Mouse (Mus musculus) kidney, embryonic 14.5 days (tissue): Measurements from ENCODE around the gene Acer1. TPM values are rescaled to one million over a fixed set of nuclear protein-coding genes. Genes with fewer than 3 reads are reported as not detected.

Experiments
- ATAC-seq: fragments of 200-750 bp; cut with Nextera tagmentation; 2 replicates; pipeline ENCODE4 v1.8.0; 2017; ENCODE audit warnings: moderate number of reproducible peaks, mild to moderate bottlenecking, moderate TSS enrichment, moderate library complexity; ENCODE audit not compliant: low FRiP score, low TSS enrichment
- H3K27ac ChIP-seq: fragments of 300-500 bp; sonication (generic); 2 replicates; pipeline ENCODE4 v1.5.1; 2014; ENCODE audit warnings: low read depth, mild to moderate bottlenecking, low read length, moderate library complexity, mixed read lengths
- H3K27me3 ChIP-seq: fragments of 300-500 bp; sonication (generic); 2 replicates; pipeline ENCODE4 v1.6.1; 2014; ENCODE audit warnings: mild to moderate bottlenecking, low read length; ENCODE audit not compliant: control insufficient read depth, insufficient read depth
- H3K36me3 ChIP-seq: fragments of 300-500 bp; sonication (generic); 2 replicates; pipeline ENCODE4 v1.6.1; 2014; ENCODE audit warnings: low read length, mixed read lengths; ENCODE audit not compliant: control insufficient read depth, insufficient read depth
- H3K4me1 ChIP-seq: fragments of 300-500 bp; sonication (generic); 2 replicates; pipeline ENCODE4 v1.6.1; 2014; ENCODE audit warnings: low read length, mixed read lengths; ENCODE audit not compliant: control insufficient read depth, insufficient read depth
- H3K4me2 ChIP-seq: fragments of 300-500 bp; sonication (generic); replicated peaks from 2 replicates; pipeline ENCODE4 v1.6.1; 2014; ENCODE audit warnings: low read depth, mild to moderate bottlenecking, low read length
- H3K4me3 ChIP-seq: fragments of 300-500 bp; sonication (generic); 2 replicates; pipeline ENCODE4 v1.5.1; 2014; ENCODE audit warnings: mild to moderate bottlenecking, low read length
- H3K9ac ChIP-seq: fragments of 300-500 bp; sonication (generic); 2 replicates; pipeline ENCODE4 v1.6.1; 2014; ENCODE audit warnings: low read depth, mild to moderate bottlenecking, low read length, moderate library complexity
- H3K9me3 ChIP-seq: fragments of 300-500 bp; sonication (generic); 2 replicates; pipeline ENCODE4 v1.6.1; 2016; ENCODE audit warnings: low read length; ENCODE audit not compliant: control insufficient read depth
- WGBS: fragments of 180-500 bp; shearing (Covaris S2); extraction: QIAGEN DNeasy Blood & Tissue Kit; methylation state at CpG from one replicate; pipeline ENCODE4 v1.1.7; 2014; 5-methylcytosine and 5-hydroxymethylcytosine counted together
- polyA plus RNA-seq: library from polyadenylated mRNA; unstranded; fragments of >200 nt; fragmentation: Nextera tagmentation; extraction: Ambion mirVana; gene quantifications from 2 replicates; pipeline ENCODE4 v1.2.1, GENCODE M21; 2014

Acer1 gene
- polyA plus RNA-seq, 1 experiment from 2014 or later: not detected

- Histone ChIP-seq H3K4me2 (no peak overlapping the region), H3K27ac (no peak overlapping the region), H3K36me3 (peaks cover 60% of the 10 kb centered on the region), H3K4me3 (no peak overlapping the region), H3K9me3 (no peaks in the 10 kb centered on the region), H3K4me1 (peaks cover 13% of the 10 kb centered on the region), H3K27me3 (no peaks in the 10 kb centered on the region), H3K9ac (no peak overlapping the region)
- WGBS: 86% methylated on average over 8 of the region's 8 CpGs
- no peak for ATAC-seq
Measured at GRCm38 (mm10) chr17:56995046-56995445, 13.1 kb upstream of the Acer1 start.

GRCm38 (mm10) chr17:56990966-56991365 is 9.0 kb upstream of the Acer1 start:
- peak overlapping the region; percentile 76 for H3K9ac ChIP-seq
- peak overlapping the region; percentile 74 for H3K4me2 ChIP-seq
- ATAC-seq: no peak
- no peaks in the 10 kb centered on the region for H3K27me3 ChIP-seq
- peaks cover 5% of the 10 kb centered on the region; the same call in 1 of the 2 replicates for H3K4me1 ChIP-seq
- 90% methylated on average over 2 of the region's 2 CpGs for WGBS
- peaks cover 39% of the 10 kb centered on the region for H3K36me3 ChIP-seq
- no peaks in the 10 kb centered on the region for H3K9me3 ChIP-seq
- H3K27ac ChIP-seq: no peak overlapping the region
- peak overlapping the region; percentile 83 for H3K4me3 ChIP-seq

GRCm38 (mm10) chr17:56990115-56990746 is 8.3 kb upstream of the Acer1 start, which contains the start of gene Clpp:
Gene Clpp, plus strand, starts transcription at chr17:56990305.
- peak within 1 kb of the TSS; percentile 71; the same call in 1 of the 2 replicates for H3K27ac ChIP-seq
- WGBS: under 1% methylated on average over 52 of the region's 52 CpGs

GRCm38 (mm10) chr17:56989467-56990114 is 7.7 kb upstream of the Acer1 start:
- Histone ChIP-seq H3K4me1 (peaks cover 5% of the 10 kb centered on the region; the same call in 1 of the 2 replicates), H3K4me2 (peak overlapping the region; percentile 74), H3K27ac (peak overlapping the region; percentile 71; the same call in 1 of the 2 replicates), H3K27me3 (no peaks in the 10 kb centered on the region), H3K4me3 (peak overlapping the region; percentile 83), H3K36me3 (peaks cover 25% of the 10 kb centered on the region), H3K9me3 (no peaks in the 10 kb centered on the region), H3K9ac (peak overlapping the region; percentile 76)
- 4% methylated on average over 25 of the region's 25 CpGs for WGBS
- ATAC-seq: peak; percentile 90

More at GRCm38 (mm10) chr17:56990115-56990746, 8.3 kb upstream of the Acer1 start, which contains the start of gene Clpp:
- Histone ChIP-seq H3K9me3 (no peaks in the 10 kb centered on the region), H3K27me3 (no peaks in the 10 kb centered on the region), H3K4me2 (peak within 1 kb of the TSS; percentile 74), H3K4me3 (peak within 1 kb of the TSS; percentile 83), H3K4me1 (peaks cover 5% of the 10 kb centered on the region; the same call in 1 of the 2 replicates), H3K36me3 (peaks cover 31% of the 10 kb centered on the region), H3K9ac (peak within 1 kb of the TSS; percentile 76)
- ATAC-seq: peak; percentile 96

- 72% methylated on average over 7 of the region's 7 CpGs for WGBS
Measured at GRCm38 (mm10) chr17:56988921-56989430, 7.0 kb upstream of the Acer1 start.

GRCm38 (mm10) chr17:56988441-56988840 is 6.5 kb upstream of the Acer1 start:
- WGBS: 83% methylated on average over 7 of the region's 7 CpGs

More at GRCm38 (mm10) chr17:56988921-56989430, 7.0 kb upstream of the Acer1 start:
- no peak for ATAC-seq
- peak overlapping the region; percentile 76; the same call in 1 of the 2 replicates for H3K9ac ChIP-seq
- peak overlapping the region; percentile 83 for H3K4me3 ChIP-seq
- peak overlapping the region; percentile 74 for H3K4me2 ChIP-seq
- H3K9me3 ChIP-seq: no peaks in the 10 kb centered on the region
- H3K27ac ChIP-seq: no peak overlapping the region; the same call in 1 of the 2 replicates
- H3K27me3 ChIP-seq: no peaks in the 10 kb centered on the region
- peaks cover 5% of the 10 kb centered on the region; the same call in 1 of the 2 replicates for H3K4me1 ChIP-seq
- peaks cover 19% of the 10 kb centered on the region for H3K36me3 ChIP-seq

GRCm38 (mm10) chr17:56986105-56986805 is 4.3 kb upstream of the Acer1 start:
- Histone ChIP-seq H3K9ac (no peak overlapping the region), H3K9me3 (no peaks in the 10 kb centered on the region), H3K4me1 (peaks cover 5% of the 10 kb centered on the region; the same call in 1 of the 2 replicates), H3K4me2 (no peak overlapping the region), H3K27ac (no peak overlapping the region), H3K36me3 (no peaks in the 10 kb centered on the region), H3K27me3 (no peaks in the 10 kb centered on the region), H3K4me3 (no peak overlapping the region)
- 91% methylated on average over 3 of the region's 3 CpGs for WGBS
- no peak for ATAC-seq

More at GRCm38 (mm10) chr17:56988441-56988840, 6.5 kb upstream of the Acer1 start:
- Histone ChIP-seq H3K4me2 (no peak overlapping the region), H3K9ac (no peak overlapping the region), H3K27ac (no peak overlapping the region), H3K36me3 (peaks cover 14% of the 10 kb centered on the region), H3K9me3 (no peaks in the 10 kb centered on the region), H3K27me3 (no peaks in the 10 kb centered on the region), H3K4me1 (peaks cover 5% of the 10 kb centered on the region; the same call in 1 of the 2 replicates), H3K4me3 (no peak overlapping the region)
- no peak for ATAC-seq

- Histone ChIP-seq H3K4me3 (no peak overlapping the region), H3K27ac (no peak overlapping the region), H3K4me2 (no peak overlapping the region), H3K9ac (no peak overlapping the region), H3K27me3 (no peaks in the 10 kb centered on the region), H3K36me3 (no peaks in the 10 kb centered on the region), H3K9me3 (no peaks in the 10 kb centered on the region), H3K4me1 (no peaks in the 10 kb centered on the region)
- ATAC-seq: no peak
- 69% methylated on average over 3 of the region's 3 CpGs for WGBS
Measured at GRCm38 (mm10) chr17:56985656-56986055, 3.7 kb upstream of the Acer1 start.
